ENCODE assay signal across 15 mouse cellular contexts in genomic region chrX:134133821-134134220, GRCm38 (mm10). TPM values are rescaled to one million over a fixed set of nuclear protein-coding genes. Genes with fewer than 3 reads are reported as not detected.
A peak's percentile ranks its signal among the peaks of the same experiment; 100 is the strongest.
DNase-seq lines count a peak whose midpoint lies in the region; ATAC-seq and TF ChIP-seq lines count a peak whose summit lies in the region.
"Had no signal": no experiment of that assay in that cellular context is flagged by ENCODE, and none has a peak within 500 bp of the region (broad histone marks: within the 10 kb centered on the region; RNA-seq: fewer than 3 reads in every experiment).

No protein-coding gene starts in this region.

- H3K9ac ChIP-seq in liver, embryonic 14.5 days (replicated peaks), result no peak overlapping the region
- no peak overlapping the region for H3K9ac ChIP-seq in liver, embryonic 11.5 days (ENCODE audit: low read depth, low read length)
- H3K9ac ChIP-seq in hindbrain, embryonic 14.5 days, result no peak overlapping the region
- H3K9ac ChIP-seq: stomach, embryonic 15.5 days had no signal

- WGBS in liver, embryonic 14.5 days (ENCODE audit: insufficient replicate concordance), result 25% methylated on average over 3 of the region's 3 CpGs
- 37% methylated on average over 3 of the region's 3 CpGs for WGBS in liver, embryonic 11.5 days
- WGBS in hindbrain, embryonic 14.5 days, result 59% methylated on average over 3 of the region's 3 CpGs

- H3K9me3 ChIP-seq in liver, embryonic 14.5 days (ENCODE audit: control insufficient read depth, low read length), result no peaks in the 10 kb centered on the region
- no peaks in the 10 kb centered on the region for H3K9me3 ChIP-seq in liver, embryonic 11.5 days (ENCODE audit: control insufficient read depth, low read length)
- H3K9me3 ChIP-seq in hindbrain, embryonic 14.5 days (ENCODE audit: control insufficient read depth, low read length), result no peaks in the 10 kb centered on the region
- H3K9me3 ChIP-seq: megakaryocyte, embryonic 14.5 days; stomach, embryonic 15.5 days had no signal

- no peak overlapping the region for H3K27ac ChIP-seq in liver, embryonic 14.5 days
- H3K27ac ChIP-seq in liver, embryonic 11.5 days (ENCODE audit: low read depth, low read length), result no peak overlapping the region
- no peak overlapping the region for H3K27ac ChIP-seq in hindbrain, embryonic 14.5 days
- H3K27ac ChIP-seq: stomach, embryonic 15.5 days had no signal

- peak; percentile 38 for TF ChIP-seq CTCF in liver, embryonic 14.5 days (IDR thresholded peaks at IDR 0.05; ENCODE audit: low read depth)

- no peak overlapping the region for H3K4me2 ChIP-seq in liver, embryonic 14.5 days (ENCODE audit: low read depth)
- H3K4me2 ChIP-seq in liver, embryonic 11.5 days, result no peak overlapping the region
- no peak overlapping the region for H3K4me2 ChIP-seq in hindbrain, embryonic 14.5 days (replicated peaks)
- H3K4me2 ChIP-seq: stomach, embryonic 15.5 days had no signal

- H3K4me3 ChIP-seq in liver, embryonic 14.5 days (ENCODE audit: insufficient read depth in 1 of 2, low read depth in 2 of 2, low read length in 2 of 2), result no peak overlapping the region
- no peak overlapping the region for H3K4me3 ChIP-seq in liver, embryonic 11.5 days (ENCODE audit: low read depth, low read length)
- H3K4me3 ChIP-seq in hindbrain, embryonic 14.5 days (replicated peaks; ENCODE audit: low read length), result no peak overlapping the region
- H3K4me3 ChIP-seq: megakaryocyte, embryonic 14.5 days; stomach, embryonic 15.5 days had no signal

- no peaks in the 10 kb centered on the region for H3K4me1 ChIP-seq in liver, embryonic 14.5 days (replicated peaks; ENCODE audit: control insufficient read depth in 2 of 2, insufficient read depth in 2 of 2, low read length in 1 of 2)
- H3K4me1 ChIP-seq in liver, embryonic 11.5 days (replicated peaks; ENCODE audit: control insufficient read depth, insufficient read depth, low read length), result no peaks in the 10 kb centered on the region
- no peaks in the 10 kb centered on the region for H3K4me1 ChIP-seq in hindbrain, embryonic 14.5 days (replicated peaks; ENCODE audit: control insufficient read depth, insufficient read depth, low read length)
- H3K4me1 ChIP-seq: stomach, embryonic 15.5 days had no signal

- TF ChIP-seq EP300 in liver, embryonic 14.5 days (IDR thresholded peaks at IDR 0.05; ENCODE audit: low read depth), result no peak

- DNase-seq in CD4-positive, CD25-positive, alpha-beta regulatory T cell, adult 2 months (ENCODE audit: low read depth, low spot score), result peak; percentile 47
- no peak for DNase-seq in liver, embryonic 14.5 days (ENCODE audit: low read depth in 3 of 3, low spot score in 3 of 3)
- no peak for DNase-seq in liver, embryonic 11.5 days (ENCODE audit: low spot score)
- peak; percentile 6 for DNase-seq in R1 (ENCODE audit: low read depth, low spot score)
- DNase-seq in retina, postnatal 1 day, result peak; percentile 9
- DNase-seq in testis, postnatal 10 days (ENCODE audit: low spot score), result no peak
- DNase-seq in hindbrain, embryonic 14.5 days (ENCODE audit: low spot score), result no peak
- DNase-seq: adrenal gland, postnatal 14 days; kidney, adult 2 months; left cerebral cortex, postnatal 4 days; lung, adult 18-20 months; right cerebral cortex, postnatal 4 days had no signal

- no peaks in the 10 kb centered on the region for H3K36me3 ChIP-seq in liver, embryonic 14.5 days (replicated peaks; ENCODE audit: control insufficient read depth, insufficient read depth, low read depth)
- no peaks in the 10 kb centered on the region for H3K36me3 ChIP-seq in liver, embryonic 11.5 days (ENCODE audit: control insufficient read depth, insufficient read depth, low read length)
- H3K36me3 ChIP-seq in hindbrain, embryonic 14.5 days (replicated peaks; ENCODE audit: control insufficient read depth, insufficient read depth), result no peaks in the 10 kb centered on the region
- H3K36me3 ChIP-seq: stomach, embryonic 15.5 days had no signal

- no peak for ATAC-seq in CD4-positive, CD25-positive, alpha-beta regulatory T cell, adult 4 months
- ATAC-seq in liver, embryonic 14.5 days (ENCODE audit: insufficient read depth), result no peak
- no peak for ATAC-seq in liver, embryonic 11.5 days (replicated peaks; ENCODE audit: low FRiP score)
- ATAC-seq in hindbrain, embryonic 14.5 days (ENCODE audit: low FRiP score), result no peak

- H3K27me3 ChIP-seq in liver, embryonic 14.5 days (ENCODE audit: control insufficient read depth, insufficient read depth, low read length), result no peaks in the 10 kb centered on the region
- H3K27me3 ChIP-seq in liver, embryonic 11.5 days (replicated peaks; ENCODE audit: control insufficient read depth, insufficient read depth, low read length), result peaks cover 4% of the 10 kb centered on the region; the same call in 1 of the 2 replicates
- no peaks in the 10 kb centered on the region for H3K27me3 ChIP-seq in hindbrain, embryonic 14.5 days (ENCODE audit: control insufficient read depth, insufficient read depth, low read length)
- H3K27me3 ChIP-seq: stomach, embryonic 15.5 days had no signal

RNA-seq across cellular contexts. Expression of gene Xkrx, which starts 28.1 kb away (rescaled TPM):
- polyA plus RNA-seq in CD4-positive, CD25-positive, alpha-beta regulatory T cell, adult 4 months (2017; shearing (Covaris generic)), result 1 to 10 TPM in 1 of 2 experiments, under 1 TPM in 1; 0.77 to 2.6 TPM
- 0.03 and 0.04 TPM in 2 replicates for polyA plus RNA-seq in liver, embryonic 14.5 days (2012; rRNA removed)
- polyA plus RNA-seq in liver, embryonic 14.5 days (2014; fragmentation: Nextera tagmentation; extraction: Ambion mirVana), result 0.06 TPM in 1 of 2 replicates, not detected in the other
- 0.06 TPM in 1 of 2 replicates, not detected in the other for polyA plus RNA-seq in liver, embryonic 11.5 days (2014; fragmentation: Nextera tagmentation; extraction: Ambion mirVana)
- 0.89 and 1.1 TPM in 2 replicates for polyA plus RNA-seq in hindbrain, embryonic 14.5 days (2014; fragmentation: Nextera tagmentation; extraction: Ambion mirVana)

RNA-seq across cellular contexts. Expression of gene Arl13a, which starts 53.5 kb away (rescaled TPM):
- not detected for polyA plus RNA-seq in CD4-positive, CD25-positive, alpha-beta regulatory T cell, adult 4 months (2017; shearing (Covaris generic))
- polyA plus RNA-seq in liver, embryonic 14.5 days (2012; rRNA removed), result not detected in 2 replicates
- not detected in 2 replicates for polyA plus RNA-seq in liver, embryonic 14.5 days (2014; fragmentation: Nextera tagmentation; extraction: Ambion mirVana)
- not detected in 2 replicates for polyA plus RNA-seq in liver, embryonic 11.5 days (2014; fragmentation: Nextera tagmentation; extraction: Ambion mirVana)
- not detected in 2 replicates for polyA plus RNA-seq in hindbrain, embryonic 14.5 days (2014; fragmentation: Nextera tagmentation; extraction: Ambion mirVana)
- polyA plus RNA-seq: kidney, adult 2 months had no signal

Comparison
In these comparisons a context has a peak if more than half of its experiments do, and no peak if none do; other contexts are left out.
1. DNase-seq: peak in CD4-positive, CD25-positive, alpha-beta regulatory T cell, adult 2 months (single experiment), R1 (single experiment) and retina, postnatal 1 day (single experiment); none in liver, embryonic 14.5 days (0 of 3), liver, embryonic 11.5 days (single experiment), testis, postnatal 10 days (single experiment) and hindbrain, embryonic 14.5 days (single experiment).